Mouse (Mus musculus) lung, adult 2 months (tissue): Measurements from ENCODE around the gene V1rd19.
"Not testable (repeated sequence)": the region's sequence is repeated elsewhere in the genome, so short reads cannot be mapped to it uniquely, and the experiment has no call there.

Source experiments
- CTCF ChIP-seq: fragments of 200-500 bp; IDR thresholded peaks from 2 replicates; pipeline ENCODE4 v1.5.1; 2011; ENCODE audit warnings: mild to moderate bottlenecking, low read length, control low read depth; ENCODE audit not compliant: insufficient read depth
- POLR2A ChIP-seq: fragments of 200-500 bp; IDR thresholded peaks from 2 replicates; pipeline ENCODE4 v1.6.1; 2011; ENCODE audit warnings: low read depth, mild to moderate bottlenecking, control low read depth, low read length, borderline replicate concordance; ENCODE audit errors: extremely low read depth

DNA sequence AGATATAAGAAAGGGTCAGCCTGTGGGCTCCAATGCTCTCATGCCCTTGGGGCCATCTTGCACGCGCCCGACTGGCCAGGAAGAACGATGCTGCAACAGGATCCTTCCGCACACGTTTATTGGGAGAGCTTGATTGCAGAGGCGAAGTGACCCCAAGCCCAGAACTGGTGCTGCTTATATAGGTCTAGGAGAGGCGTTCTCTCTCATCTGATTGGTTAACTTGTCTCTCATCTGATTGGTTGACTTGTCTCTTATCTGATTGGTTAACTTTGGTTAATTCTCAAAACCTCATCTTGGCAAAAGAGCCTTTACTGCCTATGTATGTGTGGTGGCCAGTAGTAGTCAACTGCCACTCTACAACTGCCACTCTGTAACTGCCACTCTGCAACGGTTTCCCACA, 27.2 kb upstream of the V1rd19 start, which contains the start of gene Vmn1r181:
- TF ChIP-seq CTCF, POLR2A: not testable (repeated sequence)
